Mouse (Mus musculus) liver, adult 10 weeks (tissue): Measurements from ENCODE around the gene Gp6. TPM values are rescaled to one million over a fixed set of nuclear protein-coding genes. Genes with fewer than 3 reads are reported as not detected.

Experiments used
- polyA plus RNA-seq: library from polyadenylated mRNA; stranded (reverse); fragments of 350-450 nt; fragmentation: Illumina TruSeq; extraction: RNeasy Lipid Tissue Mini Kit (QIAGEN cat#74804); gene quantifications from one replicate; pipeline ENCODE4 v1.2.3, GENCODE M21; 2014; ENCODE audit warnings: low read depth, low replicate concordance

Gene Gp6
- polyA plus RNA-seq: not detected

GRCm38 (mm10) chr7:4397730-4398129 lies at the start of gene Gp6:
Gene Gp6 (minus strand): TSS chr7:4397744.

GRCm38 (mm10) chr7:4445216-4445791 lies 47.8 kb upstream of the Gp6 start, which contains the start of gene Rdh13:
Gene Rdh13 (minus strand): TSS chr7:4445649.

DNA sequence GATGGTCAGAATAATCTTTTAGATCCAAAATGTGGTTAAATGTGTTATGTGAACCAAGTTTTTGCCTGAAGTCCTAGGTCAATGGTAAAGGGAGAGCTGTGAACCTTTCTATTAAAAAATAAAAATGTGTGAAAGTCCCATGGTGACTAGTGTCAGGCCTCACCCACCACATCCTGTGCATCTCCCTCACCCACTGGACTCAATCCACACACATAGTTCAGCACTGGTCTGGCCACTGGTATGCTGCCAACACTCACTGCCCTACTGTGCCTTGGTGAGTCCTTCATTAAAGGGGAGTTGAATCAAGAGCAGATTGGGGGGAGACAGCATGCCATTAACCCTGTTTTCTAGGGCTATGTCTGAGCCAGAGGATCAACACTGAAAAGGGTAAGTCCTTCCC lies 60.0 kb downstream of the Gp6 start, which contains the start of gene Ncr1:
Gene Ncr1, plus strand, starts transcription at position 216 of the 400 bp plus-strand sequence.

Other genes starting within 250 kb of the Gp6 start
- 0.29 TPM for gene Leng9, start 247.4 kb downstream of the Gp6 start, polyA plus RNA-seq
- not detected for gene Cdc42ep5, start 232.9 kb downstream of the Gp6 start, polyA plus RNA-seq
- gene Lilra5, start 160.0 kb downstream of the Gp6 start, polyA plus RNA-seq: 5.0 TPM
- gene Ncr1, start 60.0 kb downstream of the Gp6 start, polyA plus RNA-seq: 0.64 TPM
- 2.8 TPM for gene Rdh13, start 47.9 kb upstream of the Gp6 start, polyA plus RNA-seq
- gene Eps8l1, start 62.9 kb upstream of the Gp6 start, polyA plus RNA-seq: 0.11 TPM
- 6.8 TPM for gene Ppp1r12c, start 103.9 kb upstream of the Gp6 start, polyA plus RNA-seq
- gene Tnnt1, start 118.6 kb upstream of the Gp6 start, polyA plus RNA-seq: 1.3 TPM
- not detected for gene Tnni3, start 126.5 kb upstream of the Gp6 start, polyA plus RNA-seq
- gene Dnaaf3, start 134.7 kb upstream of the Gp6 start, polyA plus RNA-seq: not detected
- not detected for gene Syt5, start 149.8 kb upstream of the Gp6 start, polyA plus RNA-seq
- gene Ptprh, start 206.3 kb upstream of the Gp6 start, polyA plus RNA-seq: not detected
- 34.6 TPM for gene Tmem86b, start 233.7 kb upstream of the Gp6 start, polyA plus RNA-seq